Mouse (Mus musculus) embryonic facial prominence, embryonic 15.5 days (tissue): ENCODE measurements around the gene Arsb. TPM values are rescaled to one million over a fixed set of nuclear protein-coding genes. Genes with fewer than 3 reads are reported as not detected.

ENCODE experiments used
- ATAC-seq: fragments of 200-750 bp; cut with Nextera tagmentation; 2 replicates; pipeline ENCODE4 v1.8.0; 2017; ENCODE audit warnings: low read depth, moderate TSS enrichment; ENCODE audit not compliant: insufficient number of reproducible peaks, low FRiP score, low TSS enrichment
- H3K27ac ChIP-seq: fragments of 300-500 bp; sonication (generic); replicated peaks from 2 replicates; pipeline ENCODE4 v1.5.1; 2015; ENCODE audit warnings: mild to moderate bottlenecking, inconsistent platforms
- H3K27me3 ChIP-seq: fragments of 300-500 bp; sonication (generic); 2 replicates; pipeline ENCODE4 v1.6.1; 2015; ENCODE audit warnings: inconsistent platforms
- H3K36me3 ChIP-seq: fragments of 300-500 bp; sonication (generic); 2 replicates; pipeline ENCODE4 v1.6.1; 2015; ENCODE audit warnings: mild to moderate bottlenecking, inconsistent platforms
- H3K4me1 ChIP-seq: fragments of 300-500 bp; sonication (generic); 2 replicates; pipeline ENCODE4 v1.6.1; 2015; ENCODE audit warnings: inconsistent platforms
- H3K4me2 ChIP-seq: fragments of 300-500 bp; sonication (generic); replicated peaks from 2 replicates; pipeline ENCODE4 v1.6.1; 2015; ENCODE audit warnings: mild to moderate bottlenecking, inconsistent platforms
- H3K4me3 ChIP-seq: fragments of 300-500 bp; sonication (generic); replicated peaks from 2 replicates; pipeline ENCODE4 v1.5.1; 2015; ENCODE audit warnings: mild to moderate bottlenecking, inconsistent platforms
- H3K9ac ChIP-seq: fragments of 300-500 bp; sonication (generic); 2 replicates; pipeline ENCODE4 v1.6.1; 2015; ENCODE audit warnings: inconsistent platforms
- H3K9me3 ChIP-seq: fragments of 300-500 bp; sonication (generic); replicated peaks from 2 replicates; pipeline ENCODE4 v1.6.1; 2016; ENCODE audit warnings: inconsistent platforms
- WGBS: fragments of 180-500 bp; shearing (Covaris S2); methylation state at CpG from one replicate; pipeline ENCODE4 v1.1.7; 2015; 5-methylcytosine and 5-hydroxymethylcytosine counted together
- polyA plus RNA-seq: library from polyadenylated mRNA; unstranded; fragments of >200 nt; fragmentation: Nextera tagmentation; extraction: Ambion mirVana; gene quantifications from 2 replicates; pipeline ENCODE4 v1.2.1, GENCODE M21; 2015

The Arsb gene
- 18.3 and 21.5 TPM in 2 replicates for polyA plus RNA-seq

DNA sequence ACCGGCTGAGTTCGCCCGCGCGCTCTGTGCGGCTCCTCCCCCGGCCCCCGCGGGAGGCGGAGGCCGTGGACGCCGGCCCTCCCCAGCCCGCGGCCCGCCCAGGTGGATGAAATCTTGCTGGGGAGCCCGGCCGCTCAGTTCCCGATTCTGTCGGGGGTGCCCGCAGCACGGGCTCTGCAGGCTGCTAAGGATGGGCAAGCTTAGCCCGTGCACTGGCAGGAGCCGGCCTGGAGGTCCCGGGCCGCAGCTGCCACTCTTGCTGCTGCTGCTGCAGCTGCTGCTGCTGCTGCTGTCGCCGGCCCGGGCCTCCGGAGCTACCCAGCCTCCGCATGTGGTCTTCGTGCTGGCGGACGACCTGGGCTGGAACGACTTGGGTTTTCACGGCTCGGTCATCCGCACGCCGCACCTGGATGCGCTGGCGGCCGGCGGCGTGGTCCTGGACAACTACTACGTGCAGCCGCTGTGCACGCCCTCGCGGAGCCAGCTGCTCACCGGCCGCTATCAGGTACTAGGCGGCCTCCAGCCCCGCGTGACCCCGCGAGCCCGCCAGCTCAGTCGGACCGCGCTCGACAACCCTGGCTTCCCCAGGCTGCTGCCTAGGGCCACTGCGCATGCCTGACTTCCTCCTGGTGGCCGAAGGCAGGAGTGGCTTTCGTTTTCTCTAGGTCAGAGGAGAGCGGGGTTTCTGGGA is at the start of gene Arsb:
Gene Arsb (plus strand): TSS at position 43 of the 691 bp plus-strand sequence.
- peak; percentile 92 for ATAC-seq
- Histone ChIP-seq H3K27me3 (no peaks in the 10 kb centered on the region), H3K36me3 (no peaks in the 10 kb centered on the region)

GRCm38 (mm10) chr13:93721916-93722315 is 49.5 kb upstream of the Arsb start:
- Histone ChIP-seq H3K27ac (no peak overlapping the region), H3K4me2 (no peak overlapping the region), H3K4me1 (no peaks in the 10 kb centered on the region), H3K4me3 (no peak overlapping the region), H3K9me3 (no peaks in the 10 kb centered on the region), H3K27me3 (no peaks in the 10 kb centered on the region), H3K36me3 (no peaks in the 10 kb centered on the region), H3K9ac (no peak overlapping the region)
- no peak for ATAC-seq
- WGBS = 81% methylated on average over 4 of the region's 4 CpGs

More for the DNA sequence above, at the start of gene Arsb:
- no peaks in the 10 kb centered on the region for H3K9me3 ChIP-seq
- peak within 1 kb of the TSS; percentile 65 for H3K9ac ChIP-seq
- peaks cover 10% of the 10 kb centered on the region; the same call in 1 of the 2 replicates for H3K4me1 ChIP-seq
- H3K4me2 ChIP-seq = peak within 1 kb of the TSS; percentile 95
- WGBS = under 1% methylated on average over 66 of the region's 66 CpGs
- H3K4me3 ChIP-seq = peak within 1 kb of the TSS; percentile 81
- peak within 1 kb of the TSS; percentile 85 for H3K27ac ChIP-seq

GRCm38 (mm10) chr13:93723455-93723854 is 48.0 kb upstream of the Arsb start:
- Histone ChIP-seq H3K9me3 (no peaks in the 10 kb centered on the region), H3K36me3 (no peaks in the 10 kb centered on the region), H3K27ac (no peak overlapping the region), H3K9ac (no peak overlapping the region), H3K4me3 (no peak overlapping the region), H3K27me3 (no peaks in the 10 kb centered on the region), H3K4me1 (no peaks in the 10 kb centered on the region), H3K4me2 (no peak overlapping the region)
- WGBS = 87% methylated on average over 3 of the region's 3 CpGs
- no peak for ATAC-seq

- ATAC-seq = no peak
Measured at GRCm38 (mm10) chr13:93724206-93724605, 47.2 kb upstream of the Arsb start.

DNA sequence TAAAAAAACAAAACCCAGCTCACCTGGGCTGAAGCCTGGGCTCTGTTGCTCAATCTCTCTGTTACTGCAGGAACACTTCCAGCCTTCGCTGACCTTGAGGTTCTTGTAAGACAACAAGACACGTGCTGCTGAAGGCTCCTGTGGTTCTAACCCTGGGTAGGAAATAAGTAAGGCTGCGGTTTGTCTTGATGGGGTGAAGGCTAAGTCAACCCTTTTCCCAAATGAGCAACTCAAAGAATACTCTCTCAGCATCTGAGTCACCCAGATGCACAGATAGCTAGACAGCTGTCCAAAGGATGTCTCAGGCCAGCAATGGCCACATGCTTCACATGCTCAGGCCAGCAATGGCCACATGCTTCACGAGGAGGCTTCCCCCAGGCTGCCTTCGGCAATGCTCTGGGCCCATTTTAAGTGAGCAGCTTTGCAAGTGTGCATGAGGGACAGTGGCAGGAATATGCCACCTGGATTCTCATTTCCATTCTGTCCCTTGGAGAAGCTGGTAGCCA is 36.2 kb upstream of the Arsb start:
- 83% methylated on average over 5 of the region's 5 CpGs for WGBS
- no peak overlapping the region for H3K4me2 ChIP-seq
- H3K9me3 ChIP-seq = no peaks in the 10 kb centered on the region
- no peak for ATAC-seq
- H3K4me3 ChIP-seq = no peak overlapping the region
- H3K4me1 ChIP-seq = no peaks in the 10 kb centered on the region
- H3K36me3 ChIP-seq = no peaks in the 10 kb centered on the region
- no peak overlapping the region for H3K27ac ChIP-seq
- no peaks in the 10 kb centered on the region for H3K27me3 ChIP-seq
- H3K9ac ChIP-seq = no peak overlapping the region

More at GRCm38 (mm10) chr13:93724206-93724605, 47.2 kb upstream of the Arsb start:
- no peaks in the 10 kb centered on the region for H3K9me3 ChIP-seq
- H3K4me2 ChIP-seq = no peak overlapping the region
- H3K27me3 ChIP-seq = no peaks in the 10 kb centered on the region
- no peak overlapping the region for H3K4me3 ChIP-seq
- 32% methylated on average over 2 of the region's 2 CpGs for WGBS
- no peak overlapping the region for H3K27ac ChIP-seq
- no peaks in the 10 kb centered on the region for H3K4me1 ChIP-seq
- no peaks in the 10 kb centered on the region for H3K36me3 ChIP-seq
- H3K9ac ChIP-seq = no peak overlapping the region

DNA sequence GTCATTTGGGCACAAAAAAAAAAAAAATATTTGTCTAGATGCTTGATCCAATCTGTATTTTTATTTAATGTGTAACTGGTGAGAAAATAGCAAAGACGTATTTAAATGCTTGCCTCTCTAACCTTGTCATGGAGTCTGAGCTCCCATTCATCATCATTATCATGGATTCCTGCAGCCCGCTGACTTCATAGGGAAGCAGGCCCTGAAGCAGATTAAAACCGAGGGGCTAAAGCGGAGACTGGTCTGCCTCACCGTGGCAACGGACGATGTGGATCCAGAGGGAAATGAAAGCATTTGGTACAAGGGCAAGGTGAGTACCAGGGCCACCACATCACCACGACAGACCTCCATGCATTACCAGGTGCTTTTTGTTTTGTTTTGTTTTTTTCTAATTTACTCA is 27.3 kb upstream of the Arsb start:
- H3K4me1 ChIP-seq = no peaks in the 10 kb centered on the region
- no peak overlapping the region for H3K4me2 ChIP-seq
- no peaks in the 10 kb centered on the region for H3K9me3 ChIP-seq
- 48% methylated on average over 8 of the region's 8 CpGs for WGBS
- no peak overlapping the region for H3K27ac ChIP-seq
- H3K4me3 ChIP-seq = no peak overlapping the region
- H3K36me3 ChIP-seq = no peaks in the 10 kb centered on the region
- no peak for ATAC-seq
- H3K9ac ChIP-seq = no peak overlapping the region
- H3K27me3 ChIP-seq = no peaks in the 10 kb centered on the region

DNA sequence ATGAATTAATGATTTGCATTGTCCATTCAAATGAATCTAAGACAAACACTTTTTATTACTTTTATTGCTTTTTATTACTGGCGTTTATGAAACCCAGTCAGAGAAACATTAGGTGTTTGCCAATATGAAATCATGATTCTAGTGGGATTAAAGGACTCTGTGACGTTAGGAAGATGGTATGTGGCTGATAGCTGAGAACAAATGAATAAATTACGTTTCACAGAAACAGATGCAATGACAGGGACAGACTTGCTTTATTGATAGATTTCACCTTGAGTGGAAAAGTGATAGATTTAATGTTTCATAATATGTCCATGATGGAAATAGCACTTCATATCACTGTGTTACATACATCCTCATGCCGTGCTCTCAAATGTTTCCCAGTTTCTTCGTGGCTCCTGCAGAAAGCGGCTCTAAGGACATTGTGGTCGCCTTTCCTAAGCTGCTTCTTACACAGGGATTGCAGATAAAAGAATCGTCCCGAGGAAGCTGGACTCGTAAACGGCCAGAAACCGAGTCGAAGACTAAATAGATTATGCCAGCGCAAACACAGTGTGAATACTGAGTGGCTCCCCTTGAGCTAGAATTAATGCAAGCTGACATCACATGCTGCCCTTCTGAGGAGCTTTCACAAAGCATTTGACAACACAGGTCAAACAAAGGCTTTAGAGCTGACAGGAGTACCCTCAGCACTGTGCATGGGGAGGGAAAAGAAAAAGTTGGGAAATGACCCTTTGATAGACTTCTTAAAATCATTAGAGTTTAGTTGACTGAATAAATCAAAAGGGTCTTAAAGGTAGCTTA is 18.6 kb upstream of the Arsb start:
- ATAC-seq = no peak
- Histone ChIP-seq H3K9ac (no peak overlapping the region), H3K27ac (no peak overlapping the region), H3K36me3 (no peaks in the 10 kb centered on the region), H3K4me2 (no peak overlapping the region), H3K9me3 (no peaks in the 10 kb centered on the region), H3K4me1 (no peaks in the 10 kb centered on the region), H3K4me3 (no peak overlapping the region), H3K27me3 (no peaks in the 10 kb centered on the region)
- 70% methylated on average over 14 of the region's 14 CpGs for WGBS

GRCm38 (mm10) chr13:93755084-93755483 is 16.3 kb upstream of the Arsb start:
- no peak for ATAC-seq
- WGBS = 44% methylated on average over 4 of the region's 4 CpGs
- Histone ChIP-seq H3K36me3 (no peaks in the 10 kb centered on the region), H3K27ac (no peak overlapping the region), H3K9ac (no peak overlapping the region), H3K27me3 (no peaks in the 10 kb centered on the region), H3K4me1 (no peaks in the 10 kb centered on the region), H3K4me3 (no peak overlapping the region), H3K4me2 (no peak overlapping the region), H3K9me3 (no peaks in the 10 kb centered on the region)

- no peaks in the 10 kb centered on the region for H3K27me3 ChIP-seq
- no peak overlapping the region for H3K9ac ChIP-seq
- H3K36me3 ChIP-seq = no peaks in the 10 kb centered on the region
- H3K4me2 ChIP-seq = no peak overlapping the region
- no peaks in the 10 kb centered on the region for H3K9me3 ChIP-seq
- H3K4me3 ChIP-seq = no peak overlapping the region
- H3K27ac ChIP-seq = no peak overlapping the region
- H3K4me1 ChIP-seq = no peaks in the 10 kb centered on the region
- 89% methylated on average over 7 of the region's 7 CpGs for WGBS
- no peak for ATAC-seq
Measured at GRCm38 (mm10) chr13:93756674-93757073, 14.8 kb upstream of the Arsb start.

DNA sequence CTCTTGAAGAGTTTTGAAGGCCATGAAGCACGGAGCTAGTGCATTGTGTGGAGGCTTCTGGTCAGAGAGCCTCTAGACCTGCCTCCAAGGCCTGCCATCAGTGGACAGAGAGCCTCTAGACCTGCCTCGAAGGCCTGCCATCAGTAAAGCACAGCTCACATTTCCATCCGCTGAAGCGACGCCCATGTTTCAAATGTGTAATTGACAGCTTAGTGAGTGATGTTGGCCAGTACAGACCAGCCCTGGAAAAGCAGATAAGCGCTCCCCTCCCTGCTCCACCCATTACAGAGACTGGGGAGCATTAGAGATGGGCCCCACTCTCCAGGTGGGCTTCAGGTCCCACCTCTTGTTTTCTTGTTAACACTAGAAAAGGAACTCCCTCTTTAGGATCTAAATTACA is 13.9 kb upstream of the Arsb start:
- no peaks in the 10 kb centered on the region for H3K9me3 ChIP-seq
- no peaks in the 10 kb centered on the region for H3K4me1 ChIP-seq
- no peaks in the 10 kb centered on the region for H3K27me3 ChIP-seq
- no peak overlapping the region for H3K4me2 ChIP-seq
- ATAC-seq = no peak
- H3K4me3 ChIP-seq = no peak overlapping the region
- H3K27ac ChIP-seq = no peak overlapping the region
- no peaks in the 10 kb centered on the region for H3K36me3 ChIP-seq
- no peak overlapping the region for H3K9ac ChIP-seq
- WGBS = 78% methylated on average over 6 of the region's 6 CpGs

- Histone ChIP-seq H3K27ac (no peak overlapping the region), H3K4me1 (no peaks in the 10 kb centered on the region), H3K9ac (no peak overlapping the region), H3K4me2 (no peak overlapping the region), H3K4me3 (no peak overlapping the region), H3K36me3 (no peaks in the 10 kb centered on the region), H3K9me3 (no peaks in the 10 kb centered on the region), H3K27me3 (no peaks in the 10 kb centered on the region)
- ATAC-seq = no peak
- WGBS = 70% methylated on average over 14 of the region's 14 CpGs
Measured at GRCm38 (mm10) chr13:93758149-93758898, 13.1 kb upstream of the Arsb start.
